ENCODE assay signal across 1 mouse cellular context in the genomic region with DNA sequence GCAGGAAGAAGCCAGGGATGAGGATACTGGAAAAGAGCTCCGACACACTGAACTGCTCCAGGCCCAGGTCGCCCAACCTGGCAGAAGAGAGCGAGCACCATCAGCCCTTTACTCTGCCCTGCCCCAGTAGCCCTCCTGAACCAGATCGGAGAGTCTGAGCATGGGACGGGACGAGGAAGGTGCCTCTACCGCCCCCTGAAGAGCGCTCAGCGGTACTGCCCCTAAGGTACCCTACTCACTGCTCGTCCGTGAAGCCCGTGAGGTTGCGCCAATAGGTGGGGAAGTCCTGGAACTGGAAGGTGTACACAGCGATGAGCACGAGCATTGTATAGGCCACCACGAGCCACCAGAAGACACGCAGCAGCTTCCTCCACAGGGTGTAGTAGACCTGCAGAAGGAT.
TF ChIP-seq lines count a peak whose summit lies in the region.

No protein-coding gene starts in this region.

TF ChIP-seq in MEL, 35 proteins besides CTCF, POLR2A, EP300 and RAD21:
- no peak for TF ChIP-seq GABPA (IDR thresholded peaks at IDR 0.05; ENCODE audit: low read depth, low read length)
- TF ChIP-seq UBTF (IDR thresholded peaks at IDR 0.05; ENCODE audit: borderline replicate concordance, insufficient read depth, low read depth, low read length) = no peak
- TF ChIP-seq MAZ (IDR thresholded peaks at IDR 0.05; ENCODE audit: low read depth, low read length) = no peak
- no peak for TF ChIP-seq MYC (IDR thresholded peaks at IDR 0.05; ENCODE audit: low read depth, low read length)
- TF ChIP-seq BHLHE40 (IDR thresholded peaks at IDR 0.05; ENCODE audit: borderline replicate concordance, low read depth, low read length) = no peak
- no peak for TF ChIP-seq TBP (IDR thresholded peaks at IDR 0.05; ENCODE audit: low read depth, low read length)
- TF ChIP-seq TCF12 (IDR thresholded peaks at IDR 0.05; ENCODE audit: low read depth, low read length) = no peak
- no peak for TF ChIP-seq ETS1 (IDR thresholded peaks at IDR 0.05; ENCODE audit: low read depth, low read length)
- no peak for TF ChIP-seq NRF1 (IDR thresholded peaks at IDR 0.05; ENCODE audit: insufficient read depth, low read depth, low read length, poor library complexity, severe bottlenecking)
- no peak for TF ChIP-seq CHD1 (IDR thresholded peaks at IDR 0.05; ENCODE audit: low read depth, low read length)
- no peak for TF ChIP-seq MEF2A (IDR thresholded peaks at IDR 0.05; ENCODE audit: extremely low read depth, insufficient replicate concordance, low read depth, low read length, poor library complexity, severe bottlenecking)
- no peak for TF ChIP-seq MAFK (IDR thresholded peaks at IDR 0.05; ENCODE audit: borderline replicate concordance, low read depth, low read length)
- TF ChIP-seq ZKSCAN1 (IDR thresholded peaks at IDR 0.05; ENCODE audit: low read depth, low read length) = no peak
